Mouse (Mus musculus) testis, postnatal 14 days (tissue): ENCODE measurements at regions not wholly inside any gene's neighbourhood (a gene's known extent, or its start where the extent isn't known, plus 50 kb on each side); places are given as distances from the start of the nearest gene placed in this dataset.

Experiments used
- DNase-seq: peaks from one replicate; pipeline ENCODE4 v3.0.0; 2021; ENCODE audit warnings: low spot score

GRCm38 (mm10) chr9:61816589-61817179 is 97.7 kb downstream of the Rplp1 start:
- no peak for DNase-seq

GRCm38 (mm10) chr9:61815995-61816394 is 98.3 kb downstream of the Rplp1 start:
- no peak for DNase-seq

- no peak for DNase-seq
Observed at GRCm38 (mm10) chr9:61813291-61813690, 101.1 kb downstream of the Rplp1 start.

- DNase-seq: no peak
Observed at GRCm38 (mm10) chr9:61812315-61812714, 102.0 kb downstream of the Rplp1 start.

GRCm38 (mm10) chr9:61810456-61810855 is 103.9 kb downstream of the Rplp1 start:
- no peak for DNase-seq

GRCm38 (mm10) chr9:61808351-61809225 is 105.8 kb downstream of the Rplp1 start:
- DNase-seq: no peak

GRCm38 (mm10) chr9:61805971-61806370 is 108.4 kb downstream of the Rplp1 start:
- DNase-seq: peak; percentile 18

- no peak for DNase-seq
Observed at GRCm38 (mm10) chr9:61803555-61803954, 110.8 kb downstream of the Rplp1 start.

GRCm38 (mm10) chr9:61802694-61803093 is 111.6 kb downstream of the Rplp1 start:
- no peak for DNase-seq

GRCm38 (mm10) chr9:61799535-61799934 is 114.8 kb downstream of the Rplp1 start:
- DNase-seq: no peak

- DNase-seq: no peak
Observed at GRCm38 (mm10) chr9:61795910-61796309, 118.4 kb downstream of the Rplp1 start.

- no peak for DNase-seq
Observed at GRCm38 (mm10) chr9:61791435-61792064, 122.8 kb downstream of the Rplp1 start.

- DNase-seq: no peak
Observed at GRCm38 (mm10) chr9:61790849-61791248, 123.5 kb downstream of the Rplp1 start.

- no peak for DNase-seq
Observed at GRCm38 (mm10) chr9:61789066-61789897, 125.1 kb downstream of the Rplp1 start.

GRCm38 (mm10) chr9:61781469-61781868 is 132.9 kb downstream of the Rplp1 start:
- DNase-seq: no peak

GRCm38 (mm10) chr9:61780186-61780939 is 134.0 kb downstream of the Rplp1 start:
- no peak for DNase-seq

- no peak for DNase-seq
Observed at GRCm38 (mm10) chr9:61779165-61779564, 135.2 kb downstream of the Rplp1 start.

GRCm38 (mm10) chr9:61776446-61776845 is 137.9 kb downstream of the Rplp1 start:
- no peak for DNase-seq

GRCm38 (mm10) chr9:61770207-61770955 is 144.0 kb downstream of the Rplp1 start:
- DNase-seq: no peak

- no peak for DNase-seq
Observed at GRCm38 (mm10) chr9:61766187-61766586, 148.2 kb downstream of the Rplp1 start.

- no peak for DNase-seq
Observed at GRCm38 (mm10) chr9:61765366-61765765, 149.0 kb downstream of the Rplp1 start.
